Mouse (Mus musculus) CH12.LX (cell line): ENCODE data around the gene Ap2b1. TPM values are rescaled to one million over a fixed set of nuclear protein-coding genes. Genes with fewer than 3 reads are reported as not detected.

Source experiments
- DNase-seq: peaks from one replicate; pipeline ENCODE4 v3.0.0-alpha.2; 2013; ENCODE audit errors: extremely low read depth
- H3K27ac ChIP-seq: 2 replicates; pipeline ENCODE4 v1.5.1; 2012; ENCODE audit warnings: low read depth, mild to moderate bottlenecking, control low read depth, moderate library complexity; ENCODE audit not compliant: insufficient read depth
- H3K27me3 ChIP-seq: replicated peaks from 2 replicates; pipeline ENCODE3; 2012; ENCODE audit warnings: inconsistent platforms
- H3K36me3 ChIP-seq, 2 experiments: replicated peaks in 1 of 2; 2 replicates each; pipeline versions ENCODE3 to v1.6.1; 2012; ENCODE audit warnings: inconsistent platforms in 1 of 2, low read length in 1 of 2, mild to moderate bottlenecking in 1 of 2, mixed read lengths in 1 of 2, moderate library complexity in 1 of 2; ENCODE audit not compliant: control insufficient read depth in 1 of 2, insufficient read depth in 1 of 2
- H3K4me1 ChIP-seq, 2 experiments: 2 replicates each; pipeline ENCODE4 v1.6.1; 2012; ENCODE audit warnings: inconsistent platforms in 1 of 2, moderate library complexity in 1 of 2; ENCODE audit not compliant: insufficient read depth in 2 of 2, control insufficient read depth in 1 of 2
- H3K4me2 ChIP-seq: 2 replicates; pipeline ENCODE4 v1.6.1; 2012; ENCODE audit warnings: low read depth, mild to moderate bottlenecking, control low read depth; ENCODE audit not compliant: poor library complexity, insufficient read depth, severe bottlenecking
- H3K4me3 ChIP-seq, 3 experiments: fragments of 150-350 bp in 1 of 3; sonication (generic) in 1 of 3; replicated peaks in 1 of 3; 2 replicates each; pipeline versions ENCODE3 to v1.5.1; 2011 to 2012; ENCODE audit warnings: low read depth in 2 of 3, low read length in 2 of 3, mild to moderate bottlenecking in 2 of 3, moderate library complexity in 2 of 3, control low read depth in 1 of 3, improper control_type of control experiment in 1 of 3, inconsistent platforms in 1 of 3, mixed read lengths in 1 of 3; ENCODE audit not compliant: poor library complexity in 1 of 3
- H3K79me2 ChIP-seq: replicated peaks from 2 replicates; pipeline ENCODE4 v1.6.1; 2012; ENCODE audit warnings: mild to moderate bottlenecking, moderate library complexity; ENCODE audit not compliant: control insufficient read depth, poor library complexity, insufficient read depth, severe bottlenecking; ENCODE audit errors: extremely low read depth
- H3K9ac ChIP-seq: 2 replicates; pipeline ENCODE4 v1.6.1; 2012; ENCODE audit warnings: low read depth, mild to moderate bottlenecking, control low read depth, moderate library complexity; ENCODE audit not compliant: insufficient read depth
- H3K9me3 ChIP-seq: replicated peaks from 2 replicates; pipeline ENCODE3; 2012; ENCODE audit warnings: low read length, inconsistent platforms, mixed read lengths
- BHLHE40 ChIP-seq: IDR thresholded peaks from 2 replicates; pipeline ENCODE4 v1.6.1; 2011; ENCODE audit warnings: mild to moderate bottlenecking, low read depth, low read length, improper control_type of control experiment
- CHD1 ChIP-seq: IDR thresholded peaks from 2 replicates; pipeline ENCODE4 v1.6.1; 2012; ENCODE audit warnings: low read depth, low read length, improper control_type of control experiment, inconsistent platforms
- CTCF ChIP-seq, 2 experiments: IDR thresholded peaks in 1 of 2; conservative IDR thresholded peaks in 1 of 2; 2 replicates each; pipeline ENCODE4 v1.5.1; 2011 to 2012; ENCODE audit warnings: low read depth in 2 of 2, low read length in 2 of 2, improper control_type of control experiment in 1 of 2, inconsistent platforms in 1 of 2, mild to moderate bottlenecking in 1 of 2, moderate library complexity in 1 of 2
- E2F4 ChIP-seq: IDR thresholded peaks from 2 replicates; pipeline ENCODE4 v1.6.1; 2011; ENCODE audit warnings: low read depth, low read length, improper control_type of control experiment; ENCODE audit not compliant: insufficient replicate concordance
- ELF1 ChIP-seq: IDR thresholded peaks from 2 replicates; pipeline ENCODE4 v1.6.1; 2014; ENCODE audit warnings: low read depth, mild to moderate bottlenecking, inconsistent platforms, low read length, improper control_type of control experiment
- GABPA ChIP-seq: IDR thresholded peaks from 2 replicates; pipeline ENCODE4 v1.6.1; 2012; ENCODE audit warnings: low read depth, low read length, improper control_type of control experiment, inconsistent platforms; ENCODE audit not compliant: insufficient replicate concordance
- HCFC1 ChIP-seq: IDR thresholded peaks from 2 replicates; pipeline ENCODE4 v1.6.1; 2012; ENCODE audit warnings: low read depth, mild to moderate bottlenecking, inconsistent platforms, low read length, improper control_type of control experiment
- IRF4 ChIP-seq: IDR thresholded peaks from 2 replicates; pipeline ENCODE4 v1.6.1; 2014; ENCODE audit warnings: low read depth, mild to moderate bottlenecking, inconsistent platforms, low read length, improper control_type of control experiment
- JUND ChIP-seq: conservative IDR thresholded peaks from 2 replicates; pipeline ENCODE4 v1.6.1; 2011; ENCODE audit warnings: low read depth, low read length, improper control_type of control experiment
- MAZ ChIP-seq: IDR thresholded peaks from 2 replicates; pipeline ENCODE4 v1.6.1; 2012; ENCODE audit warnings: low read depth, mild to moderate bottlenecking, inconsistent platforms, low read length, improper control_type of control experiment, moderate library complexity
- MYC ChIP-seq: IDR thresholded peaks from 2 replicates; pipeline ENCODE4 v1.6.1; 2011; ENCODE audit warnings: low read depth, mild to moderate bottlenecking, improper control_type of control experiment, low read length
- NRF1 ChIP-seq: IDR thresholded peaks from 2 replicates; pipeline ENCODE4 v1.6.1; 2014; ENCODE audit warnings: low read depth, mild to moderate bottlenecking, inconsistent platforms, low read length, improper control_type of control experiment, moderate library complexity
- PAX5 ChIP-seq: IDR thresholded peaks from 2 replicates; pipeline ENCODE4 v1.6.1; 2012; ENCODE audit warnings: low read length, inconsistent platforms, mixed read lengths
- POLR2AphosphoS2 ChIP-seq: IDR thresholded peaks from 2 replicates; pipeline ENCODE4 v1.6.1; 2011; ENCODE audit warnings: low read depth, low read length, improper control_type of control experiment
- RCOR1 ChIP-seq: conservative IDR thresholded peaks from 2 replicates; pipeline ENCODE4 v1.6.1; 2012; ENCODE audit warnings: low read depth, mild to moderate bottlenecking, inconsistent platforms, low read length, improper control_type of control experiment
- SIN3A ChIP-seq: IDR thresholded peaks from 2 replicates; pipeline ENCODE4 v1.6.1; 2012; ENCODE audit warnings: low read length, improper control_type of control experiment, inconsistent platforms
- SMC3 ChIP-seq: IDR thresholded peaks from 2 replicates; pipeline ENCODE4 v1.6.1; 2011; ENCODE audit warnings: low read depth, low read length, improper control_type of control experiment
- TBP ChIP-seq: conservative IDR thresholded peaks from 2 replicates; pipeline ENCODE4 v1.6.1; 2011; ENCODE audit warnings: low read depth, low read length, improper control_type of control experiment
- UBTF ChIP-seq: IDR thresholded peaks from 2 replicates; pipeline ENCODE4 v1.6.1; 2012; ENCODE audit warnings: low read depth, mild to moderate bottlenecking, inconsistent platforms, low read length, improper control_type of control experiment, moderate library complexity
- ZC3H11A ChIP-seq: IDR thresholded peaks from 2 replicates; pipeline ENCODE4 v1.6.1; 2012; ENCODE audit warnings: low read depth, mild to moderate bottlenecking, inconsistent platforms, low read length, improper control_type of control experiment
- ZMIZ1 ChIP-seq: IDR thresholded peaks from 2 replicates; pipeline ENCODE4 v1.6.1; 2012; ENCODE audit warnings: low read depth, mild to moderate bottlenecking, inconsistent platforms, low read length, improper control_type of control experiment
- dilution Hi-C: fragments of 300-500 bp; cut with MboI; formaldehyde crosslinking; loops from 2 replicates; pipeline ENCODE4 v1.14.3; 2020; ENCODE audit warnings: low sequenced_read_pairs; ENCODE audit not compliant: extremely low pct_unique_long_range_greater_than_20kb, extremely low pct_ligation_motif_present
- in situ Hi-C: fragments of 300-500 bp; cut with MboI; formaldehyde crosslinking; loops from 3 replicates; pipeline ENCODE4 v1.14.3; 2019; ENCODE audit warnings: low sequenced_read_pairs, low pct_ligation_motif_present, low pct_unique_long_range_greater_than_20kb, mixed read lengths
- polyA plus RNA-seq: library from polyadenylated mRNA; unstranded; fragments of >175 nt; gene quantifications from 2 replicates; pipeline ENCODE4 v1.2.1, GENCODE M21; 2012; ENCODE audit warnings: low read depth; ENCODE audit not compliant: insufficient read length
- total RNA-seq, 2 experiments: library from RNA; depleted of rRNA; stranded (reverse); fragments of 300-350 nt in 1 of 2; fragments of >200 nt in 1 of 2; gene quantifications; 2 replicates each; pipeline ENCODE4 v1.2.3; 2012 to 2014

The Ap2b1 gene
- total and polyA plus RNA-seq, 3 experiments = 58.3 to 78.8 (median 59.1) TPM

DNA sequence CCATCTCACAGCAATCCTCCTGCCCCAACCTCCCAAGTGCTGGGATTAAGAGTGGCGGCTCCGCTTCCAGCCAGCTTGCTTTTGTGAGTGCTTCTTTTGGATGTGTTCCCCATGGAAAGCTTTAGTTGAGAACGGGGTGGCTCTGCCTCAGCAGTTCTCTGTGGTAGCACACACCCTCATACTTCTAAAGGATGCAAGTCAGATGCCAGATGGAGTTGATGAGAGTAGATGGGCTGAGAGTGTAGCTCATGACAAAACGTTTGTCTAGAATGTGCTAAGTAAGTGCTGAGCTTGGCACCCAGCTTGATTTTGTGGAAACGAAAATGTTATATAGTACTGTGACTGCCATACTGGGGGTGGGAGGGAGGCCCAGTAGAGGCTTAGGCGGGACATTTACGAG is 37.0 kb downstream of the Ap2b1 start:
- Histone ChIP-seq H3K27ac (no peak overlapping the region), H3K27me3 (no peaks in the 10 kb centered on the region), H3K4me3 (no peak overlapping the region), H3K79me2 (no peaks in the 10 kb centered on the region), H3K9me3 (no peaks in the 10 kb centered on the region), H3K4me1 (no peaks in the 10 kb centered on the region), H3K4me2 (no peak overlapping the region), H3K36me3 (peaks cover 57 to 86% of the 10 kb centered on the region in 2 experiments), H3K9ac (no peak overlapping the region)
- in situ Hi-C loops = no loop called here
- DNase-seq = no peak
- dilution Hi-C loops = no loop called here
- TF ChIP-seq NRF1 (no peak), CTCF (conservative IDR thresholded peaks at IDR 0.05 in 1 of 2, IDR thresholded peaks at IDR 0.05 in 1 of 2; ENCODE audit: low read depth in 2 of 2, low read length in 2 of 2) (no peak), MAZ (no peak), PAX5 (no peak), MYC (no peak), UBTF (no peak), TBP (no peak), E2F4 (no peak), ZC3H11A (no peak), RCOR1 (no peak), ELF1 (no peak), BHLHE40 (no peak), SMC3 (no peak)

DNA sequence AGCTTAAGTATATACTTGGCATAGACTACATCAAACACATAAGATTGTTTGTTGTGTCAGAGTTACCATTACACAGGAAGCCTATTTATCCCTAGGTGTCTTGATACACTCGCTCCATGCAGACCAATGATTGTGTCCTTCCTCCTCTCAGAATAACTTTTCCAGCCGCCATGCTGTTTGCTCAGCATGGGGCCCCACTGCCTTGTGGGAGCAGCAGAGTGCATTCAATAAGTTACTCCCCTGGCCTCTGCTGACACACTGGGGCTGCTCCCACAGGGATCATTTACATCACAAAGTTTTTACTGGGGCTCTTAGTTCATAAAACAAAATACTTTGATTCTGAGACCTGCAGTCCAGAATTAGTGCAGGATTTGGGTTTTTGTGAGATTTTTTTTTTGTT is 40.9 kb downstream of the Ap2b1 start:
- Histone ChIP-seq H3K4me1 (no peaks in the 10 kb centered on the region), H3K9me3 (no peaks in the 10 kb centered on the region), H3K27me3 (no peaks in the 10 kb centered on the region), H3K9ac (no peak overlapping the region), H3K4me3 (no peak overlapping the region), H3K27ac (no peak overlapping the region), H3K79me2 (no peaks in the 10 kb centered on the region), H3K36me3 (peaks cover 69 to 94% of the 10 kb centered on the region in 2 experiments), H3K4me2 (no peak overlapping the region)
- dilution Hi-C loops = no loop called here
- DNase-seq = no peak
- in situ Hi-C loops = no loop called here
- TF ChIP-seq ZMIZ1 = no peak
- no peak for TF ChIP-seq SIN3A
- TF ChIP-seq MAZ = no peak
- no peak for TF ChIP-seq POLR2AphosphoS2
- TF ChIP-seq E2F4 = no peak
- TF ChIP-seq JUND = no peak
- no peak for TF ChIP-seq IRF4
- no peak for TF ChIP-seq UBTF
- TF ChIP-seq HCFC1 = no peak
- TF ChIP-seq GABPA = no peak
- no peak for TF ChIP-seq CHD1
